Mouse (Mus musculus) G1E (cell line): ENCODE measurements at regions not wholly inside any gene's neighbourhood (a gene's known extent, or its start where the extent isn't known, plus 50 kb on each side); places are given as distances from the start of the nearest gene placed in this dataset.

Source experiments
- ATAC-seq: 2 replicates; pipeline ENCODE4 v1.8.0; 2016; ENCODE audit warnings: mild to moderate bottlenecking; ENCODE audit not compliant: insufficient number of reproducible peaks, poor library complexity, low FRiP score, severe bottlenecking; ENCODE audit errors: extremely low read depth
- DNase-seq: peaks from one replicate; pipeline ENCODE4 v3.0.0; 2012; ENCODE audit warnings: low spot score
- H3K27me3 ChIP-seq: 2 replicates; pipeline ENCODE4 v1.6.1; 2012; ENCODE audit warnings: mild to moderate bottlenecking, low read length, inconsistent platforms; ENCODE audit not compliant: insufficient read depth
- H3K36me3 ChIP-seq: replicated peaks from 2 replicates; pipeline ENCODE3; 2012; ENCODE audit warnings: mild to moderate bottlenecking, inconsistent platforms
- H3K4me1 ChIP-seq: 2 replicates; pipeline ENCODE4 v1.6.1; 2012; ENCODE audit warnings: low read depth, low read length, inconsistent platforms, mixed read lengths; ENCODE audit not compliant: insufficient read depth
- H3K4me3 ChIP-seq: 2 replicates; pipeline ENCODE4 v1.5.1; 2012; ENCODE audit warnings: low read depth, mild to moderate bottlenecking, inconsistent platforms, low read length, moderate library complexity, mixed read lengths
- H3K9me3 ChIP-seq: replicated peaks from 2 replicates; pipeline ENCODE4 v1.6.1; 2012; ENCODE audit warnings: inconsistent platforms
- CTCF ChIP-seq: IDR thresholded peaks from 2 replicates; pipeline ENCODE4 v1.5.1; 2012; ENCODE audit warnings: low read depth, low read length, inconsistent platforms, mixed read lengths
- GATA1 ChIP-seq: IDR thresholded peaks from 2 replicates; pipeline ENCODE4 v1.6.1; 2012; ENCODE audit warnings: borderline replicate concordance, low read length, inconsistent platforms, mixed read lengths
- GATA2 ChIP-seq: IDR thresholded peaks from 2 replicates; pipeline ENCODE4 v1.6.1; 2012; ENCODE audit warnings: low read depth, low read length, inconsistent platforms, borderline replicate concordance
- POLR2AphosphoS5 ChIP-seq: IDR thresholded peaks from 2 replicates; pipeline ENCODE4 v1.6.1; 2012; ENCODE audit warnings: low read depth, low read length, inconsistent platforms; ENCODE audit not compliant: insufficient replicate concordance
- TAL1 ChIP-seq: conservative IDR thresholded peaks from 2 replicates; pipeline ENCODE4 v1.6.1; 2012; ENCODE audit warnings: low read depth, low read length, inconsistent platforms, mixed read lengths

- no peak for ATAC-seq
- H3K27me3 ChIP-seq = no peaks in the 10 kb centered on the region
- no peak for DNase-seq
- TF ChIP-seq POLR2AphosphoS5 (no peak), GATA2 (no peak), TAL1 (no peak), GATA1 (no peak)
- no peaks in the 10 kb centered on the region for H3K4me1 ChIP-seq
- H3K9me3 ChIP-seq = peaks cover 59% of the 10 kb centered on the region
- H3K36me3 ChIP-seq = no peaks in the 10 kb centered on the region
- no peak overlapping the region for H3K4me3 ChIP-seq
These were observed 128.7 kb upstream of the Lef1 start for GRCm38 (mm10) chr3:130981566-130981965.

GRCm38 (mm10) chr3:130978986-130979642 is 131.2 kb upstream of the Lef1 start:
- DNase-seq (no peak), ATAC-seq (no peak)
- no peaks in the 10 kb centered on the region for H3K36me3 ChIP-seq
- H3K4me3 ChIP-seq = no peak overlapping the region
- TF ChIP-seq GATA1 (no peak), GATA2 (no peak), POLR2AphosphoS5 (no peak), TAL1 (no peak), CTCF (no peak)
- no peaks in the 10 kb centered on the region for H3K4me1 ChIP-seq
- no peaks in the 10 kb centered on the region for H3K27me3 ChIP-seq
- H3K9me3 ChIP-seq = peaks cover 52% of the 10 kb centered on the region

- ATAC-seq (no peak), DNase-seq (no peak)
- no peaks in the 10 kb centered on the region for H3K36me3 ChIP-seq
- no peak for TF ChIP-seq CTCF
- no peak for TF ChIP-seq POLR2AphosphoS5
- TF ChIP-seq TAL1 = no peak
- TF ChIP-seq GATA2 = no peak
- no peak for TF ChIP-seq GATA1
- H3K4me3 ChIP-seq = no peak overlapping the region
- H3K4me1 ChIP-seq = no peaks in the 10 kb centered on the region
- H3K9me3 ChIP-seq = peaks cover 47% of the 10 kb centered on the region
- no peaks in the 10 kb centered on the region for H3K27me3 ChIP-seq
These were observed 132.2 kb upstream of the Lef1 start for GRCm38 (mm10) chr3:130977921-130978700.

GRCm38 (mm10) chr3:130976206-130976605 is 134.1 kb upstream of the Lef1 start:
- H3K27me3 ChIP-seq = no peaks in the 10 kb centered on the region
- no peak for DNase-seq
- H3K9me3 ChIP-seq = peaks cover 47% of the 10 kb centered on the region
- H3K4me3 ChIP-seq = no peak overlapping the region
- H3K36me3 ChIP-seq = no peaks in the 10 kb centered on the region
- no peaks in the 10 kb centered on the region for H3K4me1 ChIP-seq
- no peak for ATAC-seq
- no peak for TF ChIP-seq GATA1
- no peak for TF ChIP-seq POLR2AphosphoS5
- no peak for TF ChIP-seq GATA2
- no peak for TF ChIP-seq CTCF
- TF ChIP-seq TAL1 = no peak

- no peaks in the 10 kb centered on the region for H3K27me3 ChIP-seq
- TF ChIP-seq GATA1 (no peak), POLR2AphosphoS5 (no peak), TAL1 (no peak), GATA2 (no peak), CTCF (no peak)
- no peak for DNase-seq
- H3K4me1 ChIP-seq = no peaks in the 10 kb centered on the region
- peaks cover 48% of the 10 kb centered on the region for H3K9me3 ChIP-seq
- no peak overlapping the region for H3K4me3 ChIP-seq
- no peaks in the 10 kb centered on the region for H3K36me3 ChIP-seq
- no peak for ATAC-seq
These were observed 135.0 kb upstream of the Lef1 start for GRCm38 (mm10) chr3:130975291-130975690.

GRCm38 (mm10) chr3:130972126-130972525 is 138.1 kb upstream of the Lef1 start:
- no peaks in the 10 kb centered on the region for H3K36me3 ChIP-seq
- H3K4me3 ChIP-seq = no peak overlapping the region

More at GRCm38 (mm10) chr3:130972126-130972525, 138.1 kb upstream of the Lef1 start:
- H3K9me3 ChIP-seq = peaks cover 38% of the 10 kb centered on the region
- ATAC-seq (no peak), DNase-seq (no peak)
- no peak for TF ChIP-seq POLR2AphosphoS5
- no peak for TF ChIP-seq GATA1
- TF ChIP-seq CTCF = no peak
- TF ChIP-seq GATA2 = no peak
- no peak for TF ChIP-seq TAL1
- no peaks in the 10 kb centered on the region for H3K4me1 ChIP-seq
- H3K27me3 ChIP-seq = no peaks in the 10 kb centered on the region
